Mouse (Mus musculus): ENCODE data around the gene Cacna1h. TPM values are rescaled to one million over a fixed set of nuclear protein-coding genes. Genes with fewer than 3 reads are reported as not detected.

The Cacna1h gene
- polyA plus RNA-seq, 1 experiment from 2014 or later: 6.2 TPM

DNA sequence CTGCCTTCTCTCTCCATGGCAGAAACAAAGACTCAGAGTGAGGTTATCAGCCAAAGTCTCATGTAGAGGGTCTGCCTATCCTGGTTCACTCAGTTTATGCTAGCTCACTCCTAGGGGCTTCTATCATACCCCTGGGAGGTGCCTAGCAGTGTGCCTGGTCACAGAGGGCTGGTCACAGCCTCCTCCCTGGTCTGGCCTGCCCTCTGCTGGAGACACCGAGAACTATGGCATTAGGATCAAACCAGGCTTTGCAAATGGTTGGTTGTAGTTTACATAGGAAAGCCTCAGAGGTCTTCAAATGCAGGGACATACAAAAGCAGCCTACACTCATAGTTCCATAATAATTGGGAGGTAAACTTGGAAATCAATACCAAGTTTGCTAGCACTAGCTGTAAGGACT lies 69.9 kb downstream of the Cacna1h start:
- no peak for ATAC-seq (ENCODE audit: insufficient number of reproducible peaks, insufficient read depth, low FRiP score, low TSS enrichment, low read depth)
- Histone ChIP-seq H3K27ac (no peak overlapping the region), H3K9me3 (no peaks in the 10 kb centered on the region), H3K4me1 (no peaks in the 10 kb centered on the region), H3K36me3 (no peaks in the 10 kb centered on the region), H3K9ac (no peak overlapping the region), H3K4me3 (no peak overlapping the region), H3K4me2 (no peak overlapping the region), H3K27me3 (no peaks in the 10 kb centered on the region)
- 3% methylated on average over 1 of the region's 1 CpGs for WGBS

DNA sequence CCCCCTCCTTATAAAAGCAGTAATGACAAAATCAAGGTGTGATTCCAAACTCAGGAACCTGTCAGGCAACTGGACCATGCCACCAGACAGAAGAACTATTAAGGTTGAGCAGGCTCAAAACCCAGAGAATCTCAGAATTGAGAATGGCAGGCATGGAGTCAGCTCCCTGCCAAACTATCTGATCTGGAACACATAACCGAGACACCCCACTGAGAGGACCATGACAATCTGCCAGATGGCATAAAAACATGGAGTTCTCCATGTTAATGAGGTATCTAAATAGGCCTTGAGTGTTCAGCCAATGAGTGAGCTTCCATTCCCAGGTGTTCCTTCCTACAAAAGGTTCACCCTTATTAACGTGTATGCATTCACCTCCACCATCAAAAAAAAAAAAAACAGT lies 72.3 kb downstream of the Cacna1h start:
- no peak overlapping the region for H3K9ac ChIP-seq
- H3K4me2 ChIP-seq: no peak overlapping the region
- no peak overlapping the region for H3K27ac ChIP-seq
- H3K36me3 ChIP-seq: no peaks in the 10 kb centered on the region
- WGBS: 60% methylated on average over 2 of the region's 2 CpGs
- H3K9me3 ChIP-seq: no peaks in the 10 kb centered on the region
- no peaks in the 10 kb centered on the region for H3K4me1 ChIP-seq
- ATAC-seq (ENCODE audit: insufficient number of reproducible peaks, insufficient read depth, low FRiP score, low TSS enrichment, low read depth): no peak
- no peak overlapping the region for H3K4me3 ChIP-seq
- H3K27me3 ChIP-seq: no peaks in the 10 kb centered on the region

DNA sequence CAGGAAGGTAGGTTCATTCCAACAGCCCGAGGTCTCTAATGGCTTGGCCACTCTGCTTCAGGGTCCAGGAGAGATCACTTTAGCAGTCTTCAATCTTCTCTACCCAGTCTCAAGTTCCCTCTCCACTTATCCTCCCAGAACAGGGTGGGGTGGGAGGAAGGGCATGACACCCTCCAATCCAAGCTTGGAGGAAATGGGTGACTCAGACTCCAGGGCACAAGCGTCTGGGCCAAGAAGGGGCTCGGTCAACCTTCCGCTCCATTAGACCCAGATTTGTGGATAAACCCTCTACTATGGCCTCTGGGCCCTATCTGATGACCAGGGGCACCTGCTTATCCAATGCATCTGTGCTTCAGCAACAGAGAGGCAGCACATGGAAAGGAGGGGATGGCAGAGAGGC lies 88.1 kb downstream of the Cacna1h start, which contains the start of gene Tpsab1:
Tpsab1 (minus strand) TSS at position 101 of the 400 bp plus-strand sequence.
- H3K4me1 ChIP-seq: no peaks in the 10 kb centered on the region
- no peak within 1 kb of the TSS for H3K9ac ChIP-seq

DNA sequence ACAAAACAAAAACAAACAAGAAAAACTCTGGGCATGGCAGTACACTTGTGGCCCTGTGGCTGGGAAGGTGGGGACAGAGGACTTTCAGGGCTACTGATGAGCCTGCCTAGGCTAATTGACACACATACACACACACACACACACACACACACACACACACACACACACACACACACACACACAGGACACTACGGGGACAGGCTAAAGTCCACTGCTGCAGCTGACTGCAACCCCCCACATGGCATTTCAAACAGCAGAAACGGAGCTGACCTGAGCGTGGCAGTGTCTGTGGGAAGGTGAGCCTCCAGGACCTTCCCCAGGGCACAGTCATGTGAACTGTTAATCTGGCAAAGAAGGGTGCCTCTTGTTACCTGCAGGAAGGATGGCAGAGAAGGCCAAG lies 92.1 kb downstream of the Cacna1h start:
- Histone ChIP-seq H3K4me1 (no peaks in the 10 kb centered on the region), H3K9ac (no peak overlapping the region), H3K4me2 (no peak overlapping the region), H3K4me3 (no peak overlapping the region), H3K27ac (no peak overlapping the region), H3K9me3 (no peaks in the 10 kb centered on the region), H3K36me3 (no peaks in the 10 kb centered on the region), H3K27me3 (peaks cover 2% of the 10 kb centered on the region; the same call in 1 of the 2 replicates)
- 49% methylated on average over 3 of the region's 3 CpGs for WGBS
- ATAC-seq (ENCODE audit: insufficient number of reproducible peaks, insufficient read depth, low FRiP score, low TSS enrichment, low read depth): no peak

More for the DNA sequence above, 88.1 kb downstream of the Cacna1h start, which contains the start of gene Tpsab1:
- ATAC-seq (ENCODE audit: insufficient number of reproducible peaks, insufficient read depth, low FRiP score, low TSS enrichment, low read depth): no peak
- 85% methylated on average over 4 of the region's 4 CpGs for WGBS
- peaks cover 4% of the 10 kb centered on the region; the same call in 1 of the 2 replicates for H3K27me3 ChIP-seq
- no peaks in the 10 kb centered on the region for H3K36me3 ChIP-seq
- no peaks in the 10 kb centered on the region for H3K9me3 ChIP-seq
- no peak within 1 kb of the TSS for H3K4me3 ChIP-seq
- no peak within 1 kb of the TSS for H3K4me2 ChIP-seq
- H3K27ac ChIP-seq: no peak within 1 kb of the TSS

DNA sequence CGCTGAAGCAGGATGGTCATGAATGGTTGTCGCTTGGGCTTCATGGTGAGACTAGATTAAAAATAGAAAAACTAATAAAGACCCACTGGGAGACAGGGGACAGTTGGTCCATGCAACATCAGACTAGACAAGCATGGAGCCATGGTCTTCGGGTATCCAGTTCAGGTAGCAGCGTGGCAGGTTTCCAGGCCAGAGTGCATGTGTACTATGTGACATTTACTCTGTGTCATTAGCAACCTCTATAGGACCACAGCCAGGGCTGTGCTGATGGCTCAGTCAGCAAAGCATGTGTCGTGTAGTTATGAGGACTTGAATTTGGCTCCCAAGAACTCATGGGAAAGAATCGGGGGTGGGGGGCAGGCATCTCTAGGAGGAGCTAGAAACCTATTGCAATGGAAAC lies 93.6 kb downstream of the Cacna1h start:
- ATAC-seq (ENCODE audit: insufficient number of reproducible peaks, insufficient read depth, low FRiP score, low TSS enrichment, low read depth): no peak
- no peaks in the 10 kb centered on the region for H3K9me3 ChIP-seq
- H3K27me3 ChIP-seq: 0 out of 2 replicates have a peak, but pooled peaks cover 2% of the 10 kb centered on the region
- WGBS: 87% methylated on average over 6 of the region's 6 CpGs
- no peak overlapping the region for H3K4me2 ChIP-seq
- no peaks in the 10 kb centered on the region for H3K36me3 ChIP-seq
- no peak overlapping the region for H3K4me3 ChIP-seq
- H3K27ac ChIP-seq: no peak overlapping the region
- no peak overlapping the region for H3K9ac ChIP-seq
- H3K4me1 ChIP-seq: no peaks in the 10 kb centered on the region

DNA sequence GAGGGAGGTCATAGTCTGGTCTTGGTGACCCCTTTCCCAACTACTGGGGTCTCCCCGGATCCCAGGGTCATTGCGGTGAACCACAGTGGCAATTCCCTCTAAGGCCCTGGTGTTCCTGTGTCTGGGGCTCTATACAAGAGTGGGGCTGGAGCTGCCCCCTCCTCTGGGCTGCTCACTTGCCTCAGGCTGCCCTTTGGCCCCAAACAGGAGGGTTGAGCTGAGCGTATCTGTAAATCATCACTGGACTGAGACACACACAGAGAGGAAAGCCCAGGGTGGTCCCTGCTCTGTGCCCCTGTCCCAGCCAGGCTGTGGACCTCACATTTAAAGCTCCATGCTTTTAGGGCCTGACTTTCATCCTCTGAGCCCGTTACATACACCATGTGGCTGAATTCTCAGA lies 95.4 kb downstream of the Cacna1h start:
- no peak overlapping the region for H3K27ac ChIP-seq
- no peaks in the 10 kb centered on the region for H3K36me3 ChIP-seq
- H3K9me3 ChIP-seq: no peaks in the 10 kb centered on the region
- H3K4me3 ChIP-seq: no peak overlapping the region
- no peak overlapping the region for H3K9ac ChIP-seq
- no peak overlapping the region for H3K4me2 ChIP-seq
- H3K4me1 ChIP-seq: no peaks in the 10 kb centered on the region
- H3K27me3 ChIP-seq: peaks cover 14% of the 10 kb centered on the region; the same call in 1 of the 2 replicates
- WGBS: 78% methylated on average over 4 of the region's 4 CpGs
- ATAC-seq (ENCODE audit: insufficient number of reproducible peaks, insufficient read depth, low FRiP score, low TSS enrichment, low read depth): no peak

DNA sequence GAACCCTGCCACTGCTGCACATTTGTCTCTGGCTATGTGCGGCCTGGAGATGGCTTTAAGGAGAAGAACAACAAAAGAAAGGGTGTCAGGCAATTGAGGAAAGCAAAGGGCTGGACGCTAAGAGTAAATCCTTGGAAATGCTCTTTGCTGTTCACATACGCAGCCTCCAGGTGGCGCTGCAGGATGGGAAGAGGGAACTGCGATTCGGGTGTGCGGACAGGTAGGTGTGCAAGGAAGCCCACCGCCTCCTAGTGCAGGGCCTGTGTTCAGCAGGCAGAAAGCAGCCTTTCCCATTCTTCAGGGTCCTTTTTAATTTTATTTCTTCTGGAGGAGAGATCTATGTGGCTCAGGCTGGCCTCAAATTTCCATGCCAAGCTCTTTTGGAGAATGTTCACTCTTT lies 99.6 kb downstream of the Cacna1h start:
- WGBS: 1% methylated on average over 8 of the region's 8 CpGs
- Histone ChIP-seq H3K4me2 (no peak overlapping the region), H3K9ac (no peak overlapping the region), H3K4me3 (no peak overlapping the region), H3K27me3 (peaks cover 26% of the 10 kb centered on the region; the same call in 1 of the 2 replicates), H3K4me1 (no peaks in the 10 kb centered on the region), H3K9me3 (no peaks in the 10 kb centered on the region), H3K27ac (no peak overlapping the region), H3K36me3 (no peaks in the 10 kb centered on the region)
- ATAC-seq (ENCODE audit: insufficient number of reproducible peaks, insufficient read depth, low FRiP score, low TSS enrichment, low read depth): no peak

DNA sequence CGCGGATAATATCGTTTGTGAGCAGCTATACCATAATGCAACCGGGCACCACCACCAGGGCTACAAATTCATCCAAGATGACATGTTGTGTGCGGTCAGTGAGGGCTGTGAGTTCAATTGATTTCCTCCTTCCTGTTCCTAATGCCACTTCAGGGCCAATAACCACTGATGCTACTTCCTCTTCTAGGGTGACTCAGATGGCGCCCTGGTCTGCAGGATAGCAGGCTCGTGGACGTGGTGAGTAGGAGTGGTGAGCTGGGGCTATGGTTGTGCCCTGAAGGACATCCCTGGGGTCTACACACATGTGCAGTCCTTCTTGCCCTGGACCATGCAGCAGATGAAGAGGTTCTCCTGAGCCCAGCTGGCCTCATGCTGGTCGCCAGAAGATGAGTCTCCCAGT lies 101.3 kb downstream of the Cacna1h start:
- Histone ChIP-seq H3K9me3 (no peaks in the 10 kb centered on the region), H3K4me1 (no peaks in the 10 kb centered on the region), H3K4me3 (no peak overlapping the region), H3K9ac (no peak overlapping the region), H3K4me2 (no peak overlapping the region), H3K27ac (no peak overlapping the region), H3K36me3 (no peaks in the 10 kb centered on the region), H3K27me3 (peaks cover 27% of the 10 kb centered on the region; the same call in 1 of the 2 replicates)
- no peak for ATAC-seq (ENCODE audit: insufficient number of reproducible peaks, insufficient read depth, low FRiP score, low TSS enrichment, low read depth)
- WGBS: 67% methylated on average over 9 of the region's 9 CpGs

Other genes with a start within 250 kb of the Cacna1h start
- 34.9 and 35.5 TPM in 2 replicates for gene BC003965, start 249.2 kb downstream of the Cacna1h start, polyA plus RNA-seq (2015; fragmentation: Nextera tagmentation; extraction: Ambion mirVana)
- gene Unkl, start 245.4 kb downstream of the Cacna1h start, polyA plus RNA-seq (2015; fragmentation: Nextera tagmentation; extraction: Ambion mirVana): 9.7 and 11.8 TPM in 2 replicates
- gene Gnptg, start 193.7 kb downstream of the Cacna1h start, polyA plus RNA-seq (2015; fragmentation: Nextera tagmentation; extraction: Ambion mirVana): 33.9 and 34.3 TPM in 2 replicates
- 54.4 and 57.2 TPM in 2 replicates for gene Tsr3, start 193.6 kb downstream of the Cacna1h start, polyA plus RNA-seq (2015; fragmentation: Nextera tagmentation; extraction: Ambion mirVana)
- 1.8 and 2.2 TPM in 2 replicates for gene Baiap3, start 177.4 kb downstream of the Cacna1h start, polyA plus RNA-seq (2015; fragmentation: Nextera tagmentation; extraction: Ambion mirVana)
- gene Ube2i, start 159.2 kb downstream of the Cacna1h start, polyA plus RNA-seq (2015; fragmentation: Nextera tagmentation; extraction: Ambion mirVana): 631 and 713 TPM in 2 replicates
- gene Prss34, start 135.4 kb downstream of the Cacna1h start, polyA plus RNA-seq (2015; fragmentation: Nextera tagmentation; extraction: Ambion mirVana): 0.51 and 0.79 TPM in 2 replicates
- not detected in 2 replicates for gene Prss28, start 125.1 kb downstream of the Cacna1h start, polyA plus RNA-seq (2015; fragmentation: Nextera tagmentation; extraction: Ambion mirVana)
- gene Prss29, start 115.1 kb downstream of the Cacna1h start, polyA plus RNA-seq (2015; fragmentation: Nextera tagmentation; extraction: Ambion mirVana): not detected in 2 replicates
- gene Tpsab1, start 88.2 kb downstream of the Cacna1h start, polyA plus RNA-seq (2015; fragmentation: Nextera tagmentation; extraction: Ambion mirVana): 0.21 and 0.23 TPM in 2 replicates
- 0.95 and 3.7 TPM in 2 replicates for gene Tpsb2, start 67.5 kb downstream of the Cacna1h start, polyA plus RNA-seq (2015; fragmentation: Nextera tagmentation; extraction: Ambion mirVana)
- gene Tpsg1, start 64.5 kb downstream of the Cacna1h start, polyA plus RNA-seq (2015; fragmentation: Nextera tagmentation; extraction: Ambion mirVana): 1.0 and 2.2 TPM in 2 replicates
- not detected in 2 replicates for gene Tekt4, start 20.8 kb upstream of the Cacna1h start, polyA plus RNA-seq (2015; fragmentation: Nextera tagmentation; extraction: Ambion mirVana)
- gene Sstr5, start 63.5 kb upstream of the Cacna1h start, polyA plus RNA-seq (2015; fragmentation: Nextera tagmentation; extraction: Ambion mirVana): 0.36 and 0.65 TPM in 2 replicates
- 9.1 and 11.1 TPM in 2 replicates for gene Sox8, start 136.9 kb upstream of the Cacna1h start, polyA plus RNA-seq (2015; fragmentation: Nextera tagmentation; extraction: Ambion mirVana)
- 28.7 and 33.8 TPM in 2 replicates for gene Lmf1, start 145.3 kb upstream of the Cacna1h start, polyA plus RNA-seq (2015; fragmentation: Nextera tagmentation; extraction: Ambion mirVana)

Data from embryonic facial prominence, embryonic 13.5 days (tissue).